15 mouse cellular contexts compared by ENCODE assay signal in genomic region chr5:27724460-27724859, GRCm38 (mm10).
A peak's percentile ranks its signal among the peaks of the same experiment; 100 is the strongest.
DNase-seq lines count a peak whose midpoint lies in the region; ATAC-seq and TF ChIP-seq lines count a peak whose summit lies in the region.
"Had no signal": no experiment of that assay in that cellular context is flagged by ENCODE, and none has a peak within 500 bp of the region (broad histone marks: within the 10 kb centered on the region; RNA-seq: fewer than 3 reads in every experiment).

No protein-coding gene starts in this region.

- TF ChIP-seq EP300 in ES-Bruce4 (IDR thresholded peaks at IDR 0.05; ENCODE audit: insufficient read depth, low read depth, low read length) = no peak

- no peak overlapping the region for H3K9ac ChIP-seq in liver, adult 2 months (ENCODE audit: low read depth, low read length)
- H3K9ac ChIP-seq in ES-Bruce4 (ENCODE audit: low read depth, poor library complexity, severe bottlenecking) = no peak overlapping the region
- H3K9ac ChIP-seq: midbrain, embryonic 12.5 days; neural tube, embryonic 12.5 days had no signal

- no peak overlapping the region for H3K4me3 ChIP-seq in liver, adult 2 months (ENCODE audit: insufficient read depth, low read depth, low read length)
- H3K4me3 ChIP-seq in ES-Bruce4 (ENCODE audit: low read depth, low read length) = no peak overlapping the region
- H3K4me3 ChIP-seq: limb, embryonic 10.5 days; midbrain, embryonic 12.5 days; neural tube, embryonic 12.5 days had no signal

- H3K27ac ChIP-seq in liver, adult 2 months (replicated peaks; ENCODE audit: insufficient read depth, low read depth, low read length) = no peak overlapping the region
- no peak overlapping the region for H3K27ac ChIP-seq in ES-Bruce4 (ENCODE audit: insufficient read depth, low read length)
- H3K27ac ChIP-seq: limb, embryonic 10.5 days; midbrain, embryonic 12.5 days; neural tube, embryonic 12.5 days had no signal

- no peaks in the 10 kb centered on the region for H3K27me3 ChIP-seq in liver, adult 2 months (ENCODE audit: control insufficient read depth, insufficient read depth, low read length)
- H3K27me3 ChIP-seq in ES-Bruce4 (ENCODE audit: control insufficient read depth, insufficient read depth, low read length, poor library complexity, severe bottlenecking) = no peaks in the 10 kb centered on the region
- H3K27me3 ChIP-seq: midbrain, embryonic 12.5 days; neural tube, embryonic 12.5 days had no signal

- no peaks in the 10 kb centered on the region for H3K36me3 ChIP-seq in liver, adult 2 months (ENCODE audit: control insufficient read depth, insufficient read depth, low read length)
- H3K36me3 ChIP-seq in ES-Bruce4 (ENCODE audit: control insufficient read depth, insufficient read depth, low read length, poor library complexity, severe bottlenecking) = no peaks in the 10 kb centered on the region
- H3K36me3 ChIP-seq: limb, embryonic 10.5 days; neural tube, embryonic 12.5 days had no signal

- H3K79me2 ChIP-seq in liver, adult 2 months (ENCODE audit: control insufficient read depth, insufficient read depth, low read length) = no peaks in the 10 kb centered on the region

- WGBS in liver, adult 2 months = 29% methylated on average over 2 of the region's 2 CpGs

- H3K9me3 ChIP-seq in ES-Bruce4 (replicated peaks; ENCODE audit: control insufficient read depth, insufficient read depth, low read length, poor library complexity, severe bottlenecking) = no peaks in the 10 kb centered on the region
- H3K9me3 ChIP-seq: limb, embryonic 10.5 days; midbrain, embryonic 12.5 days had no signal

- TF ChIP-seq CTCF in liver, adult 2 months (IDR thresholded peaks at IDR 0.05; ENCODE audit: low read depth, low read length) = peak; percentile 26; the same call in 1 of the 2 replicates
- TF ChIP-seq CTCF in ES-Bruce4 (IDR thresholded peaks at IDR 0.05; ENCODE audit: low read depth, low read length) = peak; percentile 5

- peak; percentile 16; the same call in 1 of the 2 replicates for ATAC-seq in frontal cortex, adult (ENCODE audit: low TSS enrichment)
- ATAC-seq in erythroblast, adult 5-6 weeks (replicated peaks; ENCODE audit: low FRiP score, poor library complexity, severe bottlenecking) = peak; percentile 78

- TF ChIP-seq POLR2A in liver, adult 2 months (IDR thresholded peaks at IDR 0.05; ENCODE audit: extremely low read depth, insufficient read depth, low read length) = no peak
- TF ChIP-seq POLR2A in ES-Bruce4 (IDR thresholded peaks at IDR 0.05; ENCODE audit: insufficient read depth, low read length) = no peak

- DNase-seq in frontal cortex, adult 2 months (ENCODE audit: extremely low spot score in 1 of 2, low spot score in 1 of 2) = no peak
- no peak for DNase-seq in liver, adult 2 months (ENCODE audit: extremely low read depth, low read depth, low spot score)
- no peak for DNase-seq in liver
- no peak for DNase-seq in thymus, postnatal 4 days
- no peak for DNase-seq in ovary, postnatal 10 days (ENCODE audit: low spot score)
- DNase-seq: adrenal gland, postnatal 25 days; kidney, adult 9 months; right cerebral cortex, adult 18-20 months; thymus, adult 18-20 months had no signal

- H3K4me1 ChIP-seq in liver, adult 2 months (ENCODE audit: control insufficient read depth, insufficient read depth, low read length) = no peaks in the 10 kb centered on the region
- no peaks in the 10 kb centered on the region for H3K4me1 ChIP-seq in ES-Bruce4 (ENCODE audit: control insufficient read depth, insufficient read depth, low read length)
- H3K4me1 ChIP-seq: limb, embryonic 10.5 days; midbrain, embryonic 12.5 days; neural tube, embryonic 12.5 days had no signal
